Mouse (Mus musculus): ENCODE data around the gene Rbm26. TPM values are rescaled to one million over a fixed set of nuclear protein-coding genes. Genes with fewer than 3 reads are reported as not detected.

The Rbm26 gene
- 52.5 and 52.6 TPM in 2 replicates for polyA plus RNA-seq (2014; fragmentation: Nextera tagmentation; extraction: Ambion mirVana)

- H3K4me1 ChIP-seq (ENCODE audit: control insufficient read depth, insufficient read depth, low read length): peaks cover 18% of the 10 kb centered on the region
- WGBS: 0% methylated on average over 28 of the region's 28 CpGs
- no peaks in the 10 kb centered on the region for H3K27me3 ChIP-seq (ENCODE audit: control insufficient read depth, insufficient read depth, low read length)
- no peaks in the 10 kb centered on the region for H3K36me3 ChIP-seq (ENCODE audit: control insufficient read depth, insufficient read depth, low read length)
- H3K9ac ChIP-seq (replicated peaks; ENCODE audit: low read depth, low read length): peak within 1 kb of the TSS; percentile 97
- H3K4me2 ChIP-seq (ENCODE audit: low read depth, low read length): peak within 1 kb of the TSS; percentile 76
- H3K4me3 ChIP-seq (ENCODE audit: low read depth, low read length): peak within 1 kb of the TSS; percentile 95
- peak; percentile 97 for ATAC-seq (ENCODE audit: low read depth)
- H3K9me3 ChIP-seq (ENCODE audit: control insufficient read depth, low read length): no peaks in the 10 kb centered on the region
- peak within 1 kb of the TSS; percentile 96 for H3K27ac ChIP-seq (ENCODE audit: low read depth, low read length)
Measured at GRCm38 (mm10) chr14:105177238-105177693, at the start of gene Rbm26. Gene Rbm26, minus strand, starts transcription at chr14:105177327.

DNA sequence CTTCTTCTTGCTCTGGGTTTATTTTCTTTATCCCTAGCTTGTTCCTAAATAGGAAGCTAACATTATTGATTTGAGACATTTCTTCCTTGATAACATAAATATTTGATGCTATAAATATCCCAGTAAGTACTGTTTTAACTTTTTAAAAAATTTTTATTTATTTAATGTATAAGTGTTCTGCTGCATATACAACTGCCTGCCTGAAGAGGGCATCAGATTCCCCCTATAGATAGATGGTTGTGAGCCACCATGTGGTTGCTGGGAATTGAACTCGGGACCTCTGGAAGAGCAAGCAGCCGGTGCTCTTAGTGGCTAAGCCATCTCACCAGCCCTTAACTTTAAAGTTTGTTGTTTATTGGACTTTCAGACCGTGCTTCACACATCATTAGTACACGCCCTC is 48.7 kb upstream of the Rbm26 start:
- no peaks in the 10 kb centered on the region for H3K4me1 ChIP-seq (ENCODE audit: control insufficient read depth, insufficient read depth, low read length)
- no peak overlapping the region for H3K4me3 ChIP-seq (ENCODE audit: low read depth, low read length)
- no peaks in the 10 kb centered on the region for H3K36me3 ChIP-seq (ENCODE audit: control insufficient read depth, insufficient read depth, low read length)
- 92% methylated on average over 4 of the region's 4 CpGs for WGBS
- H3K9ac ChIP-seq (replicated peaks; ENCODE audit: low read depth, low read length): no peak overlapping the region
- ATAC-seq (ENCODE audit: low read depth): no peak
- no peak overlapping the region for H3K27ac ChIP-seq (ENCODE audit: low read depth, low read length)
- H3K27me3 ChIP-seq (ENCODE audit: control insufficient read depth, insufficient read depth, low read length): no peaks in the 10 kb centered on the region
- H3K9me3 ChIP-seq (ENCODE audit: control insufficient read depth, low read length): no peaks in the 10 kb centered on the region
- H3K4me2 ChIP-seq (ENCODE audit: low read depth, low read length): no peak overlapping the region

DNA sequence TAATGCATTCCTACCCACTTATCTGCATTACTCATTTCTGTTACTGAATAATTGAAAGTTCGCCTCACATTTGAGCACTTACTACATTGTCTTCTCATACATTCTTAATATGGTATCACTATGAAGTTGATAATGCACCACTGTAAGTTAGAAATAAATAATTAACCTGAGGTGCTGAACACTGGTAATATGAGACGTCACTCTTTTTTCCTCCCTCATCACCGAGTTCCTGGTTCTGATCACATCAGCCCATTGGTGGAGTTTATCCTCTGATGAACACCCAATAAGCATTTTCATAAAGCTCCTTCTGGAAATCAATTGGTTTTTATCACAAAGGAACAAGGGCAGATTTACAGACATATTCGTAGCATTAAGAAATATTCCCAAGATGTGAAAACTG is 45.1 kb upstream of the Rbm26 start:
- Histone ChIP-seq H3K4me1 (ENCODE audit: control insufficient read depth, insufficient read depth, low read length) (no peaks in the 10 kb centered on the region), H3K9ac (replicated peaks; ENCODE audit: low read depth, low read length) (no peak overlapping the region)

GRCm38 (mm10) chr14:105219525-105220376 is 42.6 kb upstream of the Rbm26 start:
- no peak overlapping the region for H3K27ac ChIP-seq (ENCODE audit: low read depth, low read length)
- no peak overlapping the region for H3K9ac ChIP-seq (replicated peaks; ENCODE audit: low read depth, low read length)
- 83% methylated on average over 9 of the region's 9 CpGs for WGBS
- H3K9me3 ChIP-seq (ENCODE audit: control insufficient read depth, low read length): no peaks in the 10 kb centered on the region
- no peaks in the 10 kb centered on the region for H3K4me1 ChIP-seq (ENCODE audit: control insufficient read depth, insufficient read depth, low read length)
- no peaks in the 10 kb centered on the region for H3K27me3 ChIP-seq (ENCODE audit: control insufficient read depth, insufficient read depth, low read length)
- ATAC-seq (ENCODE audit: low read depth): no peak
- no peak overlapping the region for H3K4me2 ChIP-seq (ENCODE audit: low read depth, low read length)
- H3K4me3 ChIP-seq (ENCODE audit: low read depth, low read length): no peak overlapping the region
- H3K36me3 ChIP-seq (ENCODE audit: control insufficient read depth, insufficient read depth, low read length): no peaks in the 10 kb centered on the region

More for the DNA sequence above, 45.1 kb upstream of the Rbm26 start:
- H3K27ac ChIP-seq (ENCODE audit: low read depth, low read length): no peak overlapping the region
- no peak overlapping the region for H3K4me3 ChIP-seq (ENCODE audit: low read depth, low read length)
- 85% methylated on average over 4 of the region's 4 CpGs for WGBS
- no peaks in the 10 kb centered on the region for H3K36me3 ChIP-seq (ENCODE audit: control insufficient read depth, insufficient read depth, low read length)
- H3K4me2 ChIP-seq (ENCODE audit: low read depth, low read length): no peak overlapping the region
- H3K9me3 ChIP-seq (ENCODE audit: control insufficient read depth, low read length): no peaks in the 10 kb centered on the region
- H3K27me3 ChIP-seq (ENCODE audit: control insufficient read depth, insufficient read depth, low read length): no peaks in the 10 kb centered on the region
- no peak for ATAC-seq (ENCODE audit: low read depth)

GRCm38 (mm10) chr14:105198401-105198800 is 21.3 kb upstream of the Rbm26 start:
- Histone ChIP-seq H3K4me2 (ENCODE audit: low read depth, low read length) (no peak overlapping the region), H3K9me3 (ENCODE audit: control insufficient read depth, low read length) (no peaks in the 10 kb centered on the region), H3K4me3 (ENCODE audit: low read depth, low read length) (no peak overlapping the region), H3K9ac (replicated peaks; ENCODE audit: low read depth, low read length) (no peak overlapping the region), H3K27ac (ENCODE audit: low read depth, low read length) (no peak overlapping the region), H3K36me3 (ENCODE audit: control insufficient read depth, insufficient read depth, low read length) (no peaks in the 10 kb centered on the region), H3K27me3 (ENCODE audit: control insufficient read depth, insufficient read depth, low read length) (no peaks in the 10 kb centered on the region), H3K4me1 (ENCODE audit: control insufficient read depth, insufficient read depth, low read length) (no peaks in the 10 kb centered on the region)
- WGBS: 61% methylated on average over 5 of the region's 5 CpGs
- no peak for ATAC-seq (ENCODE audit: low read depth)

GRCm38 (mm10) chr14:105194682-105195081 is 17.6 kb upstream of the Rbm26 start:
- no peaks in the 10 kb centered on the region for H3K27me3 ChIP-seq (ENCODE audit: control insufficient read depth, insufficient read depth, low read length)
- ATAC-seq (ENCODE audit: low read depth): no peak
- no peak overlapping the region for H3K4me3 ChIP-seq (ENCODE audit: low read depth, low read length)
- H3K36me3 ChIP-seq (ENCODE audit: control insufficient read depth, insufficient read depth, low read length): no peaks in the 10 kb centered on the region
- no peaks in the 10 kb centered on the region for H3K4me1 ChIP-seq (ENCODE audit: control insufficient read depth, insufficient read depth, low read length)
- 66% methylated on average over 4 of the region's 4 CpGs for WGBS
- no peaks in the 10 kb centered on the region for H3K9me3 ChIP-seq (ENCODE audit: control insufficient read depth, low read length)
- no peak overlapping the region for H3K27ac ChIP-seq (ENCODE audit: low read depth, low read length)
- no peak overlapping the region for H3K4me2 ChIP-seq (ENCODE audit: low read depth, low read length)
- H3K9ac ChIP-seq (replicated peaks; ENCODE audit: low read depth, low read length): no peak overlapping the region

DNA sequence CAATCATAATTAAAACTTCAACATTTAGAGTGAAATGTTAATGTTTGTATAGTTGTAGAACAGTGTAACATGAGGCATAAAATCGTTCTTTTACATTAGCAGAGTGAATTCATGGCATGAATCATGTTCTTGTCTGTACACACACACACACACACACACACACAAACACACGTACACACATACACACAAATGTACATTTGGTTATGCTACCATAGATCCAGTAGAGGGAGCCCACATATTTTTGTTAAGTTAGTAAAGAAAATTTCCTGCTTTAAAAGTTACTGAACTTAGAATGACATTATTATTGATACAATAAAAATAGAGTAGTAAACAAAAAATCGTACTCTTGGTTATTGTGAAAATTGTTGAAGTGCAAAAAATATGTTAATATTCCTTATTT is 7.7 kb upstream of the Rbm26 start:
- Histone ChIP-seq H3K4me3 (ENCODE audit: low read depth, low read length) (no peak overlapping the region), H3K9ac (replicated peaks; ENCODE audit: low read depth, low read length) (no peak overlapping the region), H3K4me2 (ENCODE audit: low read depth, low read length) (no peak overlapping the region), H3K36me3 (ENCODE audit: control insufficient read depth, insufficient read depth, low read length) (no peaks in the 10 kb centered on the region), H3K27ac (ENCODE audit: low read depth, low read length) (no peak overlapping the region), H3K27me3 (ENCODE audit: control insufficient read depth, insufficient read depth, low read length) (no peaks in the 10 kb centered on the region), H3K9me3 (ENCODE audit: control insufficient read depth, low read length) (no peaks in the 10 kb centered on the region), H3K4me1 (ENCODE audit: control insufficient read depth, insufficient read depth, low read length) (no peaks in the 10 kb centered on the region)
- WGBS: 76% methylated on average over 3 of the region's 3 CpGs
- ATAC-seq (ENCODE audit: low read depth): no peak

- Histone ChIP-seq H3K9ac (replicated peaks; ENCODE audit: low read depth, low read length) (no peak overlapping the region), H3K27me3 (ENCODE audit: control insufficient read depth, insufficient read depth, low read length) (no peaks in the 10 kb centered on the region), H3K4me3 (ENCODE audit: low read depth, low read length) (no peak overlapping the region), H3K36me3 (ENCODE audit: control insufficient read depth, insufficient read depth, low read length) (no peaks in the 10 kb centered on the region), H3K4me1 (ENCODE audit: control insufficient read depth, insufficient read depth, low read length) (no peaks in the 10 kb centered on the region), H3K4me2 (ENCODE audit: low read depth, low read length) (no peak overlapping the region), H3K9me3 (ENCODE audit: control insufficient read depth, low read length) (no peaks in the 10 kb centered on the region), H3K27ac (ENCODE audit: low read depth, low read length) (no peak overlapping the region)
- ATAC-seq (ENCODE audit: low read depth): no peak
- WGBS: 79% methylated on average over 3 of the region's 3 CpGs
Measured at GRCm38 (mm10) chr14:105182786-105183185, 5.7 kb upstream of the Rbm26 start.

DNA sequence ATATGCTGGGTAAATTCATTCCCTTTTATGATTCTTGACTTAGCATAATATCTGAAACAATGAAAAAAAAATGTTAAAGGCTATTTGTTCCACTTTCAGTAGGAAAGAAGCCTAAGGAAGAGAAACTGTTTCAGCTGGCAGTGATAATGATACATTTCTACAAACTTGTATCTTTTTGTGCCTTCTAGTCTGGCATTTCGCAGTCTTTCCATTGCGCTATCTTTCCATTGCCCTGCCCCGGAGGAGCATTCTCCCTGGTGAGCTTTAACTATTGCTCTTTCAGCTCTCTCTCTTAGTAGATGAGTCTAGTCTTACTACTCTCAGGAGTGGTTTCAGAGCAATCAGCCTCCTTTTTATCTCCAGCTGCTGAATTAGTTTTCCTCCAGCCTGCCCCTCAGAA is 2.6 kb upstream of the Rbm26 start:
- no peak overlapping the region for H3K27ac ChIP-seq (ENCODE audit: low read depth, low read length)
- no peak overlapping the region for H3K4me2 ChIP-seq (ENCODE audit: low read depth, low read length)
- WGBS: 81% methylated on average over 3 of the region's 3 CpGs
- ATAC-seq (ENCODE audit: low read depth): no peak
- no peaks in the 10 kb centered on the region for H3K27me3 ChIP-seq (ENCODE audit: control insufficient read depth, insufficient read depth, low read length)
- H3K36me3 ChIP-seq (ENCODE audit: control insufficient read depth, insufficient read depth, low read length): no peaks in the 10 kb centered on the region
- no peak overlapping the region for H3K9ac ChIP-seq (replicated peaks; ENCODE audit: low read depth, low read length)
- no peak overlapping the region for H3K4me3 ChIP-seq (ENCODE audit: low read depth, low read length)
- peaks cover 12% of the 10 kb centered on the region for H3K4me1 ChIP-seq (ENCODE audit: control insufficient read depth, insufficient read depth, low read length)
- H3K9me3 ChIP-seq (ENCODE audit: control insufficient read depth, low read length): no peaks in the 10 kb centered on the region
